Mouse (Mus musculus): ENCODE results near the gene Spn. TPM values are rescaled to one million over a fixed set of nuclear protein-coding genes. Genes with fewer than 3 reads are reported as not detected.

The Spn gene
- polyA plus RNA-seq, 1 experiment, result 3.9 TPM

DNA sequence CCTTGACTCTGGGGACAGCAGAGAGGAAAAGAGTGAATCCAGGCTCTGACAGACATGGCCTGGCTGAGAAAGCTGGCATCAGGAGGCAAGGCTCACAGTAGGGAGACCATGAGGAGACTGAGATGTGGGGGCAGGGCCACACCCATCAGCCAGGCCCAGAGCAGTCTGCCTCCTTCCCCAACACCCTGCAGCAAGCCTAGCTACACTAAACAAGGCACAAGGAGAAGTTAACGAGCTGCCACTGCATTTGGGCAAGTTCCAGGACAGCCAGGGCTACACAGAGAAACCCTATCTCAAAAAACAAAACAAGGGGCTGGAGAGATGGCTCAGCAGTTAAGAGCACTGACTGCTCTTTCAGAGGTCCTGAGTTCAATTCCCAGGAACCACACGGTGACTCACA, 4.6 kb upstream of the Spn start:
- Histone ChIP-seq H3K27me3 (ENCODE audit: control insufficient read depth, insufficient read depth, low read length) (no peaks in the 10 kb centered on the region), H3K36me3 (ENCODE audit: control insufficient read depth, insufficient read depth, low read length) (no peaks in the 10 kb centered on the region), H3K27ac (ENCODE audit: insufficient read depth, low read depth, low read length) (no peak overlapping the region), H3K4me3 (ENCODE audit: low read depth, low read length) (no peak overlapping the region), H3K4me1 (ENCODE audit: control insufficient read depth, insufficient read depth, insufficient read length, low read length) (no peaks in the 10 kb centered on the region)
- WGBS, result 48% methylated on average over 2 of the region's 2 CpGs
- TF ChIP-seq CTCF (IDR thresholded peaks at IDR 0.05; ENCODE audit: extremely low read depth, insufficient read length, insufficient replicate concordance, low read depth, low read length), result no peak
- no peak for TF ChIP-seq POLR2A (IDR thresholded peaks at IDR 0.05; ENCODE audit: low read depth, low read length)

- 53% methylated on average over 7 of the region's 7 CpGs for WGBS
- H3K4me1 ChIP-seq (ENCODE audit: control insufficient read depth, insufficient read depth, insufficient read length, low read length), result no peaks in the 10 kb centered on the region
- H3K4me3 ChIP-seq (ENCODE audit: low read depth, low read length), result no peak overlapping the region
- TF ChIP-seq POLR2A (IDR thresholded peaks at IDR 0.05; ENCODE audit: low read depth, low read length), result no peak
- peak; percentile 25; the same call in 1 of the 2 replicates for TF ChIP-seq CTCF (IDR thresholded peaks at IDR 0.05; ENCODE audit: extremely low read depth, insufficient read length, insufficient replicate concordance, low read depth, low read length)
- H3K27me3 ChIP-seq (ENCODE audit: control insufficient read depth, insufficient read depth, low read length), result no peaks in the 10 kb centered on the region
- H3K27ac ChIP-seq (ENCODE audit: insufficient read depth, low read depth, low read length), result no peak overlapping the region
- no peaks in the 10 kb centered on the region for H3K36me3 ChIP-seq (ENCODE audit: control insufficient read depth, insufficient read depth, low read length)
These were observed 3.2 kb upstream of the Spn start for GRCm38 (mm10) chr7:127140623-127141404.

GRCm38 (mm10) chr7:127139562-127139961, 1.9 kb upstream of the Spn start:
- no peak for TF ChIP-seq POLR2A (IDR thresholded peaks at IDR 0.05; ENCODE audit: low read depth, low read length)
- TF ChIP-seq CTCF (IDR thresholded peaks at IDR 0.05; ENCODE audit: extremely low read depth, insufficient read length, insufficient replicate concordance, low read depth, low read length), result no peak
- 53% methylated on average over 5 of the region's 5 CpGs for WGBS

GRCm38 (mm10) chr7:127139100-127139499, 1.5 kb upstream of the Spn start:
- no peak for TF ChIP-seq CTCF (IDR thresholded peaks at IDR 0.05; ENCODE audit: extremely low read depth, insufficient read length, insufficient replicate concordance, low read depth, low read length)
- no peak for TF ChIP-seq POLR2A (IDR thresholded peaks at IDR 0.05; ENCODE audit: low read depth, low read length)

More at GRCm38 (mm10) chr7:127139562-127139961, 1.9 kb upstream of the Spn start:
- Histone ChIP-seq H3K4me1 (ENCODE audit: control insufficient read depth, insufficient read depth, insufficient read length, low read length) (no peaks in the 10 kb centered on the region; the same call in 1 of the 2 replicates), H3K36me3 (ENCODE audit: control insufficient read depth, insufficient read depth, low read length) (no peaks in the 10 kb centered on the region), H3K27me3 (ENCODE audit: control insufficient read depth, insufficient read depth, low read length) (no peaks in the 10 kb centered on the region), H3K27ac (ENCODE audit: insufficient read depth, low read depth, low read length) (no peak overlapping the region), H3K4me3 (ENCODE audit: low read depth, low read length) (no peak overlapping the region)

GRCm38 (mm10) chr7:127136181-127137071, 1.2 kb downstream of the Spn start:
- 77% methylated on average over 22 of the region's 22 CpGs for WGBS
- Histone ChIP-seq H3K27me3 (ENCODE audit: control insufficient read depth, insufficient read depth, low read length) (no peaks in the 10 kb centered on the region), H3K27ac (ENCODE audit: insufficient read depth, low read depth, low read length) (no peak overlapping the region), H3K36me3 (ENCODE audit: control insufficient read depth, insufficient read depth, low read length) (no peaks in the 10 kb centered on the region), H3K4me3 (ENCODE audit: low read depth, low read length) (peak overlapping the region; percentile 35), H3K4me1 (ENCODE audit: control insufficient read depth, insufficient read depth, insufficient read length, low read length) (no peaks in the 10 kb centered on the region; the same call in 1 of the 2 replicates)
- TF ChIP-seq POLR2A (IDR thresholded peaks at IDR 0.05; ENCODE audit: low read depth, low read length) (no peak), CTCF (IDR thresholded peaks at IDR 0.05; ENCODE audit: extremely low read depth, insufficient read length, insufficient replicate concordance, low read depth, low read length) (no peak)

More at GRCm38 (mm10) chr7:127139100-127139499, 1.5 kb upstream of the Spn start:
- H3K4me1 ChIP-seq (ENCODE audit: control insufficient read depth, insufficient read depth, insufficient read length, low read length), result no peaks in the 10 kb centered on the region; the same call in 1 of the 2 replicates
- H3K4me3 ChIP-seq (ENCODE audit: low read depth, low read length), result no peak overlapping the region
- H3K27ac ChIP-seq (ENCODE audit: insufficient read depth, low read depth, low read length), result no peak overlapping the region
- WGBS, result 78% methylated on average over 7 of the region's 7 CpGs
- H3K27me3 ChIP-seq (ENCODE audit: control insufficient read depth, insufficient read depth, low read length), result no peaks in the 10 kb centered on the region
- H3K36me3 ChIP-seq (ENCODE audit: control insufficient read depth, insufficient read depth, low read length), result no peaks in the 10 kb centered on the region

DNA sequence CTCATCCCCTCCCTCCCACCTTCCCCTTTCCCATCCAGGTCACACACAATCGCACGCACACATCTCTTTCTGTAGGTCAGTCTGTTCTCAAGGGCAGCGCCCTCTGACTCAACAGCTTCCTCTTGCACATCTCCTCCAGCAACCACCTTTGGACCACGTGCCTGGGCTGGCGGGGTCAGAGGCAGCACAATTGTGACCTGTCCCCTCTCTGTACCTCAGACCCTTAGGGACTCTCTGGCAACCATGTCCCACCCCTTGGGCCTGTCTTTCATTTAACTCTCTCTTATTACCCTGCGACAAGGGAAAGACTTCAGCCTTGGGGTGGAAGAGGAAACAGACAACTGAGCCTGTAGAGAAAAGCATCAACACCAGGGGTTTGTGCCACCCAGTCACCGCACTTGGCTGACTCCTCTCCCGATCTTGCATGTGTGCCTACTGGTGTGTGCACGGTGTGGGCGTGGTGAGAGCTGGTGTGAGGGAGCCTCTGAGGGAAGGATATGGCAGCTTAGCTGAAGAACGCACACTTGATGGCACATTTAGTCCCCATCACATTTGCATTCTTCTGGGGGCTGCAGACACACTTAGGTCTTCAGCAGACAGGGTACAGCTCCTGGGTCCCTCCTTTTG, 2.7 kb downstream of the Spn start:
- TF ChIP-seq CTCF (IDR thresholded peaks at IDR 0.05; ENCODE audit: extremely low read depth, insufficient read length, insufficient replicate concordance, low read depth, low read length) (no peak), POLR2A (IDR thresholded peaks at IDR 0.05; ENCODE audit: low read depth, low read length) (no peak)
- 64% methylated on average over 11 of the region's 11 CpGs for WGBS
- H3K27me3 ChIP-seq (ENCODE audit: control insufficient read depth, insufficient read depth, low read length), result no peaks in the 10 kb centered on the region
- no peaks in the 10 kb centered on the region for H3K36me3 ChIP-seq (ENCODE audit: control insufficient read depth, insufficient read depth, low read length)
- no peaks in the 10 kb centered on the region; the same call in 1 of the 2 replicates for H3K4me1 ChIP-seq (ENCODE audit: control insufficient read depth, insufficient read depth, insufficient read length, low read length)
- H3K4me3 ChIP-seq (ENCODE audit: low read depth, low read length), result 0 out of 2 replicates have a peak overlapping the region, but pooled peaks have one; percentile 0
- no peak overlapping the region for H3K27ac ChIP-seq (ENCODE audit: insufficient read depth, low read depth, low read length)
